Mouse (Mus musculus): Measurements from ENCODE around the gene Sccpdh.
"Not testable (repeated sequence)": the region's sequence is repeated elsewhere in the genome, so short reads cannot be mapped to it uniquely, and the experiment has no call there.

Sccpdh gene

DNA sequence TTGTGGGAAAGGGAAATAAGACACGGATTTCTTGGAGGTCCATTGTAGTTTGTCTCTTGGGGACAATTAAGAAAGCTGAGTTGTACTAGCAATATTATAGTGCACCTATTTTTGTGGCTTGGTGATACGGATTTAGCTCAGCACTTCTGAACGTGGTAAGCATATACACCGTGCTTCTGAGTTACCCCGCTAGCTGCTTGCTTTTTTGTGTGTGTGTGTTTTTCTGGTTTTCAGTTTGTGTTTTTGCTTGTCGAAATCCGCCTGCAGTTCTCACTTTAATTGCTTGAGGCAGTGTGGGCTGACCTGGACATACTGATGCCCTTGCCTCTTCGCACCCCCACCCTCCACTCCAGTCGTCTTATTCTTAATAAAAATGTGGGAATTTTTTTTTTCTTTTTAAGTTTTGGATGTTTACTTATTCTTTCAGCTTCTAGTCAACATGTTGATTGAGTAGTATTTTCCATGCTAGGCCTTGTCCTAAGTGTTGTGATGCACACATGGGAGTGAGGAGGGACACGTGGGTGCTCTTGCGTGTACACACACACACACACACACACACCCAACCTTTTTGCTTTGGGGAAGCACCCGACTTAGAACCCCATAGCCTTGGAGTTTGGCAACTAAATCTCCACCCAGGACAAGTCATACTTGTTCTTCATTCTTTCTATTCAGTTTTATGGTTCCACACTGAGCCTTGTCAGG is 977 bp downstream of the Sccpdh start:
- DNase-seq: no peak

GRCm38 (mm10) chr1:179674355-179674754 is 6.3 kb downstream of the Sccpdh start:
- DNase-seq: no peak

GRCm38 (mm10) chr1:179677031-179677430 is 9.0 kb downstream of the Sccpdh start:
- no peak for DNase-seq

- DNase-seq: no peak
Observed at GRCm38 (mm10) chr1:179679326-179679725, 11.3 kb downstream of the Sccpdh start.

DNA sequence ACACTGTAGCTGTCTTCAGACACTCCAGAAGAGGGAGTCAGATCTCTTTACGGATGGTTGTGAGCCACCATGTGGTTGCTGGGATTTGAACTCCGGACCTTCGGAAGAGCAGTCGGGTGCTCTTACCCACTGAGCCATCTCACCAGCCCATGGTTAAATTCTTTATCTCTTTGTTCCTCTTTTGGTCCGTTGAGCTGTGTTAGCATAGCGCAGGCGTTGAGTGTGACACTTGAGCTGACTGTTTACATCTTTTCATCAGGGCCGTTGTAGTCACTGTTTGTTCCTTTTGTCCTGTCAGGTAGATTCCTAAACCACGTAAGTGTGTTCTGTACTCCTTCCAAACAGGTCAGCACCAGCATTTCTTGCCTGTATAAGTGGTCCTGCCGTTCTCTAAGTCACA is 14.7 kb downstream of the Sccpdh start:
- not testable (repeated sequence) for DNase-seq

- no peak for DNase-seq
Observed at GRCm38 (mm10) chr1:179686348-179686747, 18.3 kb downstream of the Sccpdh start.

- DNase-seq: no peak
Observed at GRCm38 (mm10) chr1:179686781-179687180, 18.8 kb downstream of the Sccpdh start.

GRCm38 (mm10) chr1:179687305-179687704 is 19.3 kb downstream of the Sccpdh start:
- no peak for DNase-seq

DNA sequence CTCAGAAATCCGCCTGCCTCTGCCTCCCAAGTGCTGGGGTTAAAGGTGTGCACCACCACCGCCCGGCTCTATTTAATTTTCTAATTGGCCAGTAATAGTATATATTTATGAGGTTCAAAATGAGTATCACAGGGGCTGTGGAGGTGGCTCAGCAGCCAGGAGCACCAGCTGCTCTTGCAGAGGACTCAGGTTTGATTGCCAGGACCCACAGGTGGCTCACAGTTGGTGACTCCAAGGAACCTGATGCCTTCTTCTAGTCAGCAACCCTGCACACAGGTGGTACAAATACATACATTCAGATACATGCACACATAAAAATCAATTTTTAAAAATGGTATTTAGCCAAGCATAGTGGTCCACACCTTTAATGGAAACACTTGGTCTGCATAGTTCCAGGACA is 20.0 kb downstream of the Sccpdh start:
- no peak for DNase-seq

DNA sequence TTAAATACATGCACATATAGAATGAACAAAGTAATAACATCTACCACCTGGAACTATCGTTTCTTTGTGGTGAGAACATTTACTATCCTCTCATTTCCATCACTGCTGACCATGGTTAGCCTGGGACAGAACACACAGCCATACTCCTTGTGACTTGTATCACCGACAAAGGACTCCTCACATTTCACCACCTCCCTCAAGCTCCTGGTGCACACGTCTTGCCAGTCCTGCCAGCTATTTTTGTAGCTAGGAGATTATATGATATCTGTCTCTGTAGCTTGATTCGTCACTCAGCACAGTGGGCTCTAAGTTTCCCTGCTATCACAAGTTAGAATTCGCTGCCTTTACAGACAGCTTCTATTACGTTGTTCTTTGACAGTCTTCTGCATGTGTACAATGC is 20.4 kb downstream of the Sccpdh start:
- DNase-seq: no peak

- no peak for DNase-seq
Observed at GRCm38 (mm10) chr1:179688914-179689313, 20.9 kb downstream of the Sccpdh start.

- no peak for DNase-seq
Observed at GRCm38 (mm10) chr1:179689479-179689878, 21.5 kb downstream of the Sccpdh start.

GRCm38 (mm10) chr1:179704150-179704549 is 36.1 kb downstream of the Sccpdh start:
- no peak for DNase-seq

GRCm38 (mm10) chr1:179705154-179705553 is 37.1 kb downstream of the Sccpdh start:
- no peak for DNase-seq

DNA sequence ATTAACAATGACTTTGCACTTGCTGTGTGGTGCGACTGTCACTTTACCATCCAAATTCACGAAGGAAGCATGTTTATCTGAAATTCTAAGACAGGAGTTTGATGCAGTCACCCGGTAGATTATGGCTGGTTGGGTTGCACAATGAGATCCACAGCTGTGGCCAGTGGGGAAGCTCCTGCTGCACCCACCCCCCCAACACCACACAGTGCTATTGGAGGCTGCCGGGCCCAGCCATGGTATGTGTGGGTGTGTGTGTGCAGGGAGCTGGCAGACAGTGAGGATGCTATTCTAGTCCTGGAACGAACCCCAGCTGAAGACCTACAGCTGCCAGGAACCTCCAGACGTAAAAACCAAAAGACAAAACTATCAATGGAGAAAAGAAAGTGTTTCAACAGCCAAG is 41.4 kb downstream of the Sccpdh start:
- DNase-seq: no peak

DNA sequence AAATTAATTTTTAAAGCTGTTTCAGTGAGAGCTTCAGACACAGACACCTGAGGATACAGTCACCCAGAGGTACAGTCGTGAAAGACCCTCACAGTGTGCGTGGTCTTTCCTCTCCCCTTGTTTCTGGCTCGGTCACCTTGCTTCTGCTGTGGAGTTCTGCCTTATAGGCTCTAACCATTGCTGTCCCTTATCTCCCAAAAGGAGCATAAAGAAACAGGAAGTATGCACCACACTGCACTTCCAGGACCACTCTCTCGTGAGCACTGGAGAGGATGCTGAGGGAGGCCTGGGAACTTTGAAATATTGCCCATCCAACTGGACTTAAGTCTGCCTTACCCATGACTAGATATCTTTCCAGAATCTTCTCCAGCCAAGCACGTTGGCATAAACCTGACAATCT is 42.7 kb downstream of the Sccpdh start:
- DNase-seq: no peak

DNA sequence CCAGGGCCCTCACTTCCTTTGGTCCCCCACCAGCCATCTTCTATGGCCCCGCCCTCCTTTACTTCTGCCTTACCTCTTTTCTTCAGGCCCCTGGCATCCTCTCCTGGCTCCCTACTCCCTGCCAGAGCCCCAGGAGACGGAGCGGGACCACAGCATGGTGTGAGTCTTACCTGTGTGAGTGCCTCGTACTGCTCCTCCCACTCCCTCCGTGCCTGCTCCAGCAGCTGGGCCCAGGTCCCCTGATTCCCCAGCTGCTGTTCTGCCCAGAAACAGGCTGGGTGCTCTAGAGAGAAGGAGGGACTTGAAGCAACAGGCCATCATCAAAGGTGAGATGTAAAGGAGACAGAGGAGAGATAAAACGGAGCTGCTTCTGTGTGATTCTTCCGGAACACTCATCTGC is 44.6 kb downstream of the Sccpdh start:
- no peak for DNase-seq

DNA sequence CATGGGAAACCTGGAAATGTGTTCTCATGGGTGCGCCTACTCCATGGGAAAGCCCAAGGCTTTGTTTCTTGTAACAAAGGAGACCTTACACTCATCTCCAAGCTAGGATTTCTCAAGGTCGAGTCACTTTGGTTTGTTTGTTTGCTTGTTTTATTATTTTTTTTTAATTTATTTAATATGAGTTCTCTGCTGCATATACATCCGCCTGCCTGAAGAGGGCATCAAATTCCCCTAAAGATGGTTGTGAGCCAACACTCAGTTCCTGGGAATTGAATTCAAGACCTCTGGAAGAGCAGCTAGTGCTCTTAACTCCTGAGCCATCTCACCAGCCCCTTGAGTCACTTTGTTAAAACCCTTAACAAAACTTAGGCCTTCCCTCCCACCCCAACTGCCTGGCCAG is 45.4 kb downstream of the Sccpdh start:
- DNase-seq: no peak

DNA sequence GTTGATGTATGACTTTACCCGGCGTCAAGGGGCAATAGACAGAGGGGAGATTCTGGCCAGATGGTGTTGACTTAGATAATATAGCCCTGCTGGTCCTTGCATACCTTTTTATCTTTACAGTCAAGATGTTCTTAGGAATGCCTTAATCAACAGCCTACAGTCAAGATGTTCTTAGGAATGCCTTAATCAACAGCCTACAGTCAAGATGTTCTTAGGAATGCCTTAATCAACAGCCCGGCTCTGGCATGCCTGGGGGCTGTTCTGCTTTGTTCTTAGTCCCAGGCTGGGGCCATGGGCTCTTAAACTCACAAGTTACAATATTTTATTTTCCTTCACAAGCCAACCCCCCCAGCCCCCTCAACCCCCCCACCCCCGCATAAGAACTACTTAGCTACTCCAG is 47.3 kb downstream of the Sccpdh start:
- DNase-seq: not testable (repeated sequence)

GRCm38 (mm10) chr1:179715786-179716185 is 47.8 kb downstream of the Sccpdh start:
- DNase-seq: no peak

- DNase-seq: no peak
Observed at GRCm38 (mm10) chr1:179722811-179723469, 54.9 kb downstream of the Sccpdh start.

GRCm38 (mm10) chr1:179728661-179729060 is 60.7 kb downstream of the Sccpdh start:
- DNase-seq: no peak

- DNase-seq: no peak
Observed at GRCm38 (mm10) chr1:179731391-179731790, 63.4 kb downstream of the Sccpdh start.

Measured in kidney, postnatal 25 days (tissue).